Mouse (Mus musculus) CH12.LX (cell line): Measurements from ENCODE around the gene Dusp10. TPM values are rescaled to one million over a fixed set of nuclear protein-coding genes. Genes with fewer than 3 reads are reported as not detected.

Source experiments
- DNase-seq: peaks from one replicate; pipeline ENCODE4 v3.0.0-alpha.2; 2013; ENCODE audit errors: extremely low read depth
- H3K27ac ChIP-seq: 2 replicates; pipeline ENCODE4 v1.5.1; 2012; ENCODE audit warnings: low read depth, mild to moderate bottlenecking, control low read depth, moderate library complexity; ENCODE audit not compliant: insufficient read depth
- H3K27me3 ChIP-seq: replicated peaks from 2 replicates; pipeline ENCODE3; 2012; ENCODE audit warnings: inconsistent platforms
- H3K36me3 ChIP-seq, 2 experiments: replicated peaks in 1 of 2; 2 replicates each; pipeline versions ENCODE3 to v1.6.1; 2012; ENCODE audit warnings: inconsistent platforms in 1 of 2, low read length in 1 of 2, mild to moderate bottlenecking in 1 of 2, mixed read lengths in 1 of 2, moderate library complexity in 1 of 2; ENCODE audit not compliant: control insufficient read depth in 1 of 2, insufficient read depth in 1 of 2
- H3K4me1 ChIP-seq, 2 experiments: 2 replicates each; pipeline ENCODE4 v1.6.1; 2012; ENCODE audit warnings: inconsistent platforms in 1 of 2, moderate library complexity in 1 of 2; ENCODE audit not compliant: insufficient read depth in 2 of 2, control insufficient read depth in 1 of 2
- H3K4me2 ChIP-seq: 2 replicates; pipeline ENCODE4 v1.6.1; 2012; ENCODE audit warnings: low read depth, mild to moderate bottlenecking, control low read depth; ENCODE audit not compliant: poor library complexity, insufficient read depth, severe bottlenecking
- H3K4me3 ChIP-seq, 3 experiments: fragments of 150-350 bp in 1 of 3; sonication (generic) in 1 of 3; replicated peaks in 1 of 3; 2 replicates each; pipeline versions ENCODE3 to v1.5.1; 2011 to 2012; ENCODE audit warnings: low read depth in 2 of 3, low read length in 2 of 3, mild to moderate bottlenecking in 2 of 3, moderate library complexity in 2 of 3, control low read depth in 1 of 3, improper control_type of control experiment in 1 of 3, inconsistent platforms in 1 of 3, mixed read lengths in 1 of 3; ENCODE audit not compliant: poor library complexity in 1 of 3
- H3K79me2 ChIP-seq: replicated peaks from 2 replicates; pipeline ENCODE4 v1.6.1; 2012; ENCODE audit warnings: mild to moderate bottlenecking, moderate library complexity; ENCODE audit not compliant: control insufficient read depth, poor library complexity, insufficient read depth, severe bottlenecking; ENCODE audit errors: extremely low read depth
- H3K9ac ChIP-seq: 2 replicates; pipeline ENCODE4 v1.6.1; 2012; ENCODE audit warnings: low read depth, mild to moderate bottlenecking, control low read depth, moderate library complexity; ENCODE audit not compliant: insufficient read depth
- H3K9me3 ChIP-seq: replicated peaks from 2 replicates; pipeline ENCODE3; 2012; ENCODE audit warnings: low read length, inconsistent platforms, mixed read lengths
- BHLHE40 ChIP-seq: IDR thresholded peaks from 2 replicates; pipeline ENCODE4 v1.6.1; 2011; ENCODE audit warnings: mild to moderate bottlenecking, low read depth, low read length, improper control_type of control experiment
- CHD2 ChIP-seq: IDR thresholded peaks from 2 replicates; pipeline ENCODE4 v1.6.1; 2011; ENCODE audit warnings: low read length, improper control_type of control experiment
- EP300 ChIP-seq: IDR thresholded peaks from 2 replicates; pipeline ENCODE4 v1.6.1; 2011; ENCODE audit warnings: low read length, improper control_type of control experiment
- ETS1 ChIP-seq: conservative IDR thresholded peaks from 2 replicates; pipeline ENCODE4 v1.6.1; 2012; ENCODE audit warnings: low read depth, mild to moderate bottlenecking, inconsistent platforms, low read length, improper control_type of control experiment, moderate library complexity
- GABPA ChIP-seq: IDR thresholded peaks from 2 replicates; pipeline ENCODE4 v1.6.1; 2012; ENCODE audit warnings: low read depth, low read length, improper control_type of control experiment, inconsistent platforms; ENCODE audit not compliant: insufficient replicate concordance
- HCFC1 ChIP-seq: IDR thresholded peaks from 2 replicates; pipeline ENCODE4 v1.6.1; 2012; ENCODE audit warnings: low read depth, mild to moderate bottlenecking, inconsistent platforms, low read length, improper control_type of control experiment
- IRF4 ChIP-seq: IDR thresholded peaks from 2 replicates; pipeline ENCODE4 v1.6.1; 2014; ENCODE audit warnings: low read depth, mild to moderate bottlenecking, inconsistent platforms, low read length, improper control_type of control experiment
- JUN ChIP-seq: IDR thresholded peaks from 2 replicates; pipeline ENCODE4 v1.6.1; 2011; ENCODE audit warnings: low read depth, mild to moderate bottlenecking, low read length, improper control_type of control experiment, moderate library complexity; ENCODE audit not compliant: insufficient read depth
- KAT2A ChIP-seq: IDR thresholded peaks from 2 replicates; pipeline ENCODE4 v1.6.1; 2012; ENCODE audit warnings: low read length, improper control_type of control experiment, inconsistent platforms; ENCODE audit not compliant: insufficient replicate concordance
- MAFK ChIP-seq: IDR thresholded peaks from 2 replicates; pipeline ENCODE4 v1.6.1; 2011; ENCODE audit warnings: low read length, improper control_type of control experiment; ENCODE audit not compliant: insufficient replicate concordance
- MAX ChIP-seq: IDR thresholded peaks from 2 replicates; pipeline ENCODE4 v1.6.1; 2011; ENCODE audit warnings: low read length, improper control_type of control experiment
- MEF2A ChIP-seq: IDR thresholded peaks from 2 replicates; pipeline ENCODE4 v1.6.1; 2014; ENCODE audit warnings: low read depth, mild to moderate bottlenecking, inconsistent platforms, low read length, improper control_type of control experiment, borderline replicate concordance
- MYC ChIP-seq: IDR thresholded peaks from 2 replicates; pipeline ENCODE4 v1.6.1; 2011; ENCODE audit warnings: low read depth, mild to moderate bottlenecking, improper control_type of control experiment, low read length
- NRF1 ChIP-seq: IDR thresholded peaks from 2 replicates; pipeline ENCODE4 v1.6.1; 2014; ENCODE audit warnings: low read depth, mild to moderate bottlenecking, inconsistent platforms, low read length, improper control_type of control experiment, moderate library complexity
- PAX5 ChIP-seq: IDR thresholded peaks from 2 replicates; pipeline ENCODE4 v1.6.1; 2012; ENCODE audit warnings: low read length, inconsistent platforms, mixed read lengths
- POLR2A ChIP-seq: IDR thresholded peaks from 2 replicates; pipeline ENCODE4 v1.6.1; 2011; ENCODE audit warnings: low read depth, mild to moderate bottlenecking, improper control_type of control experiment, low read length
- SIN3A ChIP-seq: IDR thresholded peaks from 2 replicates; pipeline ENCODE4 v1.6.1; 2012; ENCODE audit warnings: low read length, improper control_type of control experiment, inconsistent platforms
- SMC3 ChIP-seq: IDR thresholded peaks from 2 replicates; pipeline ENCODE4 v1.6.1; 2011; ENCODE audit warnings: low read depth, low read length, improper control_type of control experiment
- TBP ChIP-seq: conservative IDR thresholded peaks from 2 replicates; pipeline ENCODE4 v1.6.1; 2011; ENCODE audit warnings: low read depth, low read length, improper control_type of control experiment
- TCF12 ChIP-seq: IDR thresholded peaks from 2 replicates; pipeline ENCODE4 v1.6.1; 2014; ENCODE audit warnings: low read depth, mild to moderate bottlenecking, inconsistent platforms, low read length, improper control_type of control experiment
- UBTF ChIP-seq: IDR thresholded peaks from 2 replicates; pipeline ENCODE4 v1.6.1; 2012; ENCODE audit warnings: low read depth, mild to moderate bottlenecking, inconsistent platforms, low read length, improper control_type of control experiment, moderate library complexity
- USF1 ChIP-seq: IDR thresholded peaks from 2 replicates; pipeline ENCODE4 v1.6.1; 2014; ENCODE audit warnings: low read depth, mild to moderate bottlenecking, inconsistent platforms, low read length, improper control_type of control experiment
- ZKSCAN1 ChIP-seq: IDR thresholded peaks from 2 replicates; pipeline ENCODE4 v1.6.1; 2012; ENCODE audit warnings: low read depth, inconsistent platforms, low read length, improper control_type of control experiment, borderline replicate concordance
- ZNF384 ChIP-seq: IDR thresholded peaks from 2 replicates; pipeline ENCODE4 v1.6.1; 2012; ENCODE audit warnings: low read depth, low read length, improper control_type of control experiment, inconsistent platforms
- dilution Hi-C: fragments of 300-500 bp; cut with MboI; formaldehyde crosslinking; loops from 2 replicates; pipeline ENCODE4 v1.14.3; 2020; ENCODE audit warnings: low sequenced_read_pairs; ENCODE audit not compliant: extremely low pct_unique_long_range_greater_than_20kb, extremely low pct_ligation_motif_present
- in situ Hi-C: fragments of 300-500 bp; cut with MboI; formaldehyde crosslinking; loops from 3 replicates; pipeline ENCODE4 v1.14.3; 2019; ENCODE audit warnings: low sequenced_read_pairs, low pct_ligation_motif_present, low pct_unique_long_range_greater_than_20kb, mixed read lengths
- polyA plus RNA-seq: library from polyadenylated mRNA; unstranded; fragments of >175 nt; gene quantifications from 2 replicates; pipeline ENCODE4 v1.2.1, GENCODE M21; 2012; ENCODE audit warnings: low read depth; ENCODE audit not compliant: insufficient read length
- total RNA-seq, 2 experiments: library from RNA; depleted of rRNA; stranded (reverse); fragments of 300-350 nt in 1 of 2; fragments of >200 nt in 1 of 2; gene quantifications; 2 replicates each; pipeline ENCODE4 v1.2.3; 2012 to 2014

Gene Dusp10
- total and polyA plus RNA-seq, 3 experiments = 2.8 to 16.1 (median 14.2) TPM

DNA sequence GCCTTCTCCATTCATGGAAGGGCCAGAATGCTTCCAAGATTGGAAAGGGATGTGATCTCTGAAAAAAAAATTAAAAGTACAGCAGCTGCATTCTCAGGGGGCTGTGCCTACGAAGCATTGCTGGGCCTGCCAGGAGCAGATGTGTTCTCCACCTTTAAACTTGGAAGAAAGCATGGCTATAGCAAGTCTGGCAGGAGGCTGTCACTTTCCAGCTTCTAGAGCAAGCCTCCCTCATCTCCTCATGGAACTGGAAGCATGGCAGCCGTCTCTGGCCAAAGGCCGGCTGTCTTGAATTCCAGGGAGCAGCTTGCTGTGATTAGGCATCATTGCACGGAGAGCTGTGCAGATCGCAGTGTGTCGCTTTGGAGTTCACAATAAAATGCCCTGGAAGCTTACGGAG is 104.5 kb downstream of the Dusp10 start:
- H3K9me3 ChIP-seq = no peaks in the 10 kb centered on the region
- H3K4me3 ChIP-seq = no peak overlapping the region
- H3K27ac ChIP-seq = no peak overlapping the region
- no peak overlapping the region for H3K4me2 ChIP-seq
- H3K4me1 ChIP-seq = peaks cover 0 to 18% of the 10 kb centered on the region in 2 experiments; a peak in 2 of 4 replicates
- in situ Hi-C loops = no loop called here
- no peak for TF ChIP-seq PAX5
- no peak for TF ChIP-seq SIN3A
- no peak for TF ChIP-seq CHD2
- TF ChIP-seq POLR2A = no peak
- no peak for TF ChIP-seq GABPA
- no peak for TF ChIP-seq TCF12
- TF ChIP-seq MYC = no peak
- TF ChIP-seq UBTF = no peak
- no peak for TF ChIP-seq SMC3
- TF ChIP-seq ZNF384 = no peak
- no peak for TF ChIP-seq IRF4
- TF ChIP-seq ETS1 = no peak
- no peak for TF ChIP-seq ZKSCAN1
- TF ChIP-seq USF1 = no peak
- TF ChIP-seq HCFC1 = no peak
- TF ChIP-seq MEF2A = no peak
- no peak for TF ChIP-seq KAT2A
- no peak for TF ChIP-seq JUN
- TF ChIP-seq MAX = no peak
- TF ChIP-seq, all 38 proteins: peak for 0
- H3K79me2 ChIP-seq = no peaks in the 10 kb centered on the region
- dilution Hi-C loops = no loop called here
- H3K27me3 ChIP-seq = no peaks in the 10 kb centered on the region
- no peak for DNase-seq
- no peak overlapping the region for H3K9ac ChIP-seq
- no peaks in the 10 kb centered on the region for H3K36me3 ChIP-seq

DNA sequence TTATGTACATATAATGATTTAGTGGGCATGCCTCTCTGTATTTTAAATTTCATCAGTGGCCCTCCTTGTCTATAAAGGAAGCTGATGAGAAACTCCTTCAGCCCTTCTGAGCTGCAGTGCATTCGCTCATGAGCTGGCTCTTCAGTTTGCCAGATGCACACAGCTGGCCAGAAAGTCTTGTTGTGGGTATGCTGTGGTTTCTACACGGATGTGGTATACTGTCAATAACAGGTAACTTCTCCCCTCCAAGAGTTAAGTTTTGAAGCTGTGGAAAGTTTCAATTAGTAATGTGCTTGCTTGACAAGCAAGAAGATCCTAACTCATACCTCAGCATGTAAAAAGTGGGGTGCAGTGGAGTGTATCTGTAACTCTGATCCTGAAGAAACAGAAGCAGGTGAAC is 104.9 kb downstream of the Dusp10 start:
- Histone ChIP-seq H3K79me2 (no peaks in the 10 kb centered on the region), H3K9me3 (no peaks in the 10 kb centered on the region), H3K27me3 (no peaks in the 10 kb centered on the region), H3K9ac (no peak overlapping the region), H3K36me3 (no peaks in the 10 kb centered on the region), H3K4me3 (no peak overlapping the region), H3K4me1 (peaks cover 0 to 18% of the 10 kb centered on the region in 2 experiments; a peak in 2 of 4 replicates), H3K27ac (no peak overlapping the region), H3K4me2 (no peak overlapping the region)
- in situ Hi-C loops (no loop called here), dilution Hi-C loops (no loop called here)
- DNase-seq = peak; percentile 44
- TF ChIP-seq BHLHE40 = 0 out of 2 replicates have a peak, but pooled peaks have one; percentile 18
- no peak for TF ChIP-seq POLR2A
- peak; percentile 36; the same call in 1 of the 2 replicates for TF ChIP-seq ETS1
- TF ChIP-seq EP300 = peak; percentile 40; the same call in 1 of the 2 replicates
- no peak for TF ChIP-seq NRF1
- TF ChIP-seq MAFK = peak; percentile 71; the same call in 1 of the 2 replicates
- no peak for TF ChIP-seq TBP
